Mouse (Mus musculus): Measurements from ENCODE around the gene Usp39. TPM values are rescaled to one million over a fixed set of nuclear protein-coding genes. Genes with fewer than 3 reads are reported as not detected.

Gene Usp39
- total and polyA plus RNA-seq, 3 experiments: 26.3 to 116 (median 100) TPM

DNA sequence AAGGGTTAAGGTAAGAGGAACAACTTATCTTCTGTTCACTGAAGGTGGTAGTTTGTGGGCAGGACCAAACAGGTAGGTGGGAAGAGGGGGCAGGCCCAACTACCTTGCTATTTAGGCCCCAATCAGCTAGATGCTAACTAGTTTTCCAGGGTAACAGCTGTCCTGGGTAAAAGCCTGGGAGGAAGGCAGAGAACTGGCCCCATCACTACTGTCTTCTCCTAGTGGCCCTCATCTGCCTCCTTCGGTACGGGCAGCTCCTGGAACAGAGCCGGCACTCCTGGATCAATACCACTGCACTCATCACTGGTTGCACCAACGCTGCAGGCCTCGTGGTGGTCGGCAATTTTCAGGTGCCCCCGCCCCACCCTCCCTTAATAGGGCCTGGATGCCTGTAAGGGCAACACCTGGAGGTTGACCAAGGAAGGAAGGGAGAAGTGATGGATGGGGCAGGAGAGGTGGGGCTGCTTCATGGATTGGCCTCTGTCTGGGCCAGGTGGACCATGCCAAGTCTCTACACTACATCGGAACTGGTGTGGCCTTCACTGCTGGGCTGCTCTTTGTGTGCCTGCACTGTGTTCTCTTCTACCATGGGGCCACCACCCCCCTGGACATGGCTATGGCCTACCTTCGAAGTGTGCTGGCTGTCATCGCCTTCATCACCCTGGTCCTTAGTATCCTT, 13.2 kb upstream of the Usp39 start:
- Histone ChIP-seq H3K9me3 (replicated peaks) (no peaks in the 10 kb centered on the region), H3K4me3 (ENCODE audit: low read depth, low read length) (peak overlapping the region; percentile 54; the same call in 1 of the 2 replicates), H3K36me3 (replicated peaks) (peaks cover 68% of the 10 kb centered on the region), H3K4me1 (ENCODE audit: insufficient read depth, low read depth, low read length) (peaks cover 86% of the 10 kb centered on the region), H3K27me3 (ENCODE audit: insufficient read depth, low read length) (peaks cover 9% of the 10 kb centered on the region; the same call in 1 of the 2 replicates)
- ATAC-seq (ENCODE audit: extremely low read depth, insufficient number of reproducible peaks, low FRiP score, poor library complexity, severe bottlenecking) (no peak), DNase-seq (ENCODE audit: low spot score) (no peak)
- TF ChIP-seq GATA1 (IDR thresholded peaks at IDR 0.05; ENCODE audit: borderline replicate concordance, low read length): no peak
- no peak for TF ChIP-seq GATA2 (IDR thresholded peaks at IDR 0.05; ENCODE audit: borderline replicate concordance, low read depth, low read length)
- no peak for TF ChIP-seq TAL1 (conservative IDR thresholded peaks at IDR 0.05; ENCODE audit: low read depth, low read length)
- no peak for TF ChIP-seq POLR2AphosphoS5 (IDR thresholded peaks at IDR 0.05; ENCODE audit: insufficient replicate concordance, low read depth, low read length)

DNA sequence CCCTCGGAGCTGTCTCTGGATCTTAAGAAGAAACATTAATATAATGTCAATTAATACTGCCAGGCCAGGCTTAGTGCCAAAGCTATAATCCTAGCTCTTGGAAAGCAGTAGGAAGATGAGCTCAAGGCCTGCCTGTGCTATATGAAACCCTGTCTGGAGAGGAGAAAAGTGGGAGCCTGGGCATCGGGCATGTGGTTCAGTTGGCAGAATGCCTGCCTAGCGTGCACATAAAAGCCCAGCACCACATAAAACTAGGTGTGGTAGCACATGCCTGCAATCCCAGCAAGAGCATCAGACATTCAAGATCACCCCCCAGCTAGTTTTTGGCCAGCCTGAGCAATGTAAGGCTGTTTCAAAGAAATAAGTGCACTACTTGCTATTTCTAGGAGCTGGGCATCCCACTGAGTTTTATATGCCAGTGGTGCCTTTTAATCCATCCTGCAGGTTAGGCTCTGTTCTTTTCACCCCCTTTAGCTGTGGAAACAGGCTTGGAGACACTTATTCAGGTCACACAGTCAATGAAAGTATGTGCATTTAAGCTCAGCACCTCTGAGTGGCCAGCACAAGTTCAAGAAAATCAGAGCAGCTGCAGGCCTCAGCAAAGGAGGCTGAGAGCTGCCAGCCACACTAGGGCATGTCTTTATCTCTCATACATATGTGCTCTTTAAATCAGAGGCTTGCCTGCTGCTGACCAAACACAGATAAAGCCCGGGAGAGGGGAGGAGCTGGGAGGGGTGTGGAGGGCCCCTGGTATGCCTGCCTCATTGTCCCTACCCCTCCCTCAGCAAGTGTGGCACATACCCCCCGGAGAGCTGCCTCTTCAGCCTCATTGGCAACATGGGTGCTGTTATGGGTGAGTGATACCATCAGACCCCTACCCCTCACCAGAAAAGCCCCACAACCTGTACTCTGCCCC, 12.4 kb upstream of the Usp39 start:
- Histone ChIP-seq H3K4me3 (ENCODE audit: low read depth, low read length) (peak overlapping the region; percentile 54; the same call in 1 of the 2 replicates), H3K36me3 (replicated peaks) (peaks cover 76% of the 10 kb centered on the region), H3K27me3 (ENCODE audit: insufficient read depth, low read length) (peaks cover 9% of the 10 kb centered on the region; the same call in 1 of the 2 replicates), H3K9me3 (replicated peaks) (no peaks in the 10 kb centered on the region), H3K4me1 (ENCODE audit: insufficient read depth, low read depth, low read length) (peaks cover 89% of the 10 kb centered on the region)
- DNase-seq (ENCODE audit: low spot score) (peak; percentile 68), ATAC-seq (ENCODE audit: extremely low read depth, insufficient number of reproducible peaks, low FRiP score, poor library complexity, severe bottlenecking) (peak; percentile 67)
- peak; percentile 89 for TF ChIP-seq TAL1 (conservative IDR thresholded peaks at IDR 0.05; ENCODE audit: low read depth, low read length)
- no peak for TF ChIP-seq CTCF (IDR thresholded peaks at IDR 0.05; ENCODE audit: low read depth, low read length)

DNA sequence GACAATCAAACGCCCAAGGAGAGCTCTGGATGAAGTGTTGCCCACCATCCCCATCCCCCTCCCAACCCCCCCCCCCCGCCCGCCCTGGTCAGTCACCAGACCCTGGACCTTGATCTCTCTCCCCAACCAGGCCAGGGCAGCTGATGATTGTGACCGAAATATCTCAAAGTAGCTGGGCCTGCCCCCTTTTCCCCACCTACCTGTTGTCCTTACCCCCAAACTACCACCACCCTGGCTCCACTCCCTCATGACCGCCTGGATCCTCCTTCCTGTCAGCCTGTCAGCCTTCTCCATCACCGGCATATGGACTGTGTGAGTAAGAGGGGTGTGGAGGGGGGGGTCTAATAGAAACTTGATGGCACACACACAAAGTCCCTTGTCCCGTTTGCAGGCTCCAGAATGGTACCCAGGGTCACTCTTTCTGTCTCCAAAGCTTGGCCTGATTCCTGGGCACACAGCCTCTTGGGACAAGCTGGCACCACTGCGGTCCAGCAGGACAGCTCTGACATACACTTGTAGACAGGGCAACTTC, 11.1 kb upstream of the Usp39 start:
- Histone ChIP-seq H3K4me3 (ENCODE audit: low read depth, low read length) (peak overlapping the region; percentile 73; the same call in 1 of the 2 replicates), H3K36me3 (replicated peaks) (peaks cover 79% of the 10 kb centered on the region), H3K9me3 (replicated peaks) (no peaks in the 10 kb centered on the region), H3K4me1 (ENCODE audit: insufficient read depth, low read depth, low read length) (peaks cover 92% of the 10 kb centered on the region), H3K27me3 (ENCODE audit: insufficient read depth, low read length) (peaks cover 9% of the 10 kb centered on the region; the same call in 1 of the 2 replicates)
- ATAC-seq (ENCODE audit: extremely low read depth, insufficient number of reproducible peaks, low FRiP score, poor library complexity, severe bottlenecking) (no peak), DNase-seq (ENCODE audit: low spot score) (no peak)
- TF ChIP-seq POLR2AphosphoS5 (IDR thresholded peaks at IDR 0.05; ENCODE audit: insufficient replicate concordance, low read depth, low read length) (no peak), CTCF (IDR thresholded peaks at IDR 0.05; ENCODE audit: low read depth, low read length) (no peak), GATA2 (IDR thresholded peaks at IDR 0.05; ENCODE audit: borderline replicate concordance, low read depth, low read length) (no peak), TAL1 (conservative IDR thresholded peaks at IDR 0.05; ENCODE audit: low read depth, low read length) (no peak), GATA1 (IDR thresholded peaks at IDR 0.05; ENCODE audit: borderline replicate concordance, low read length) (no peak)

DNA sequence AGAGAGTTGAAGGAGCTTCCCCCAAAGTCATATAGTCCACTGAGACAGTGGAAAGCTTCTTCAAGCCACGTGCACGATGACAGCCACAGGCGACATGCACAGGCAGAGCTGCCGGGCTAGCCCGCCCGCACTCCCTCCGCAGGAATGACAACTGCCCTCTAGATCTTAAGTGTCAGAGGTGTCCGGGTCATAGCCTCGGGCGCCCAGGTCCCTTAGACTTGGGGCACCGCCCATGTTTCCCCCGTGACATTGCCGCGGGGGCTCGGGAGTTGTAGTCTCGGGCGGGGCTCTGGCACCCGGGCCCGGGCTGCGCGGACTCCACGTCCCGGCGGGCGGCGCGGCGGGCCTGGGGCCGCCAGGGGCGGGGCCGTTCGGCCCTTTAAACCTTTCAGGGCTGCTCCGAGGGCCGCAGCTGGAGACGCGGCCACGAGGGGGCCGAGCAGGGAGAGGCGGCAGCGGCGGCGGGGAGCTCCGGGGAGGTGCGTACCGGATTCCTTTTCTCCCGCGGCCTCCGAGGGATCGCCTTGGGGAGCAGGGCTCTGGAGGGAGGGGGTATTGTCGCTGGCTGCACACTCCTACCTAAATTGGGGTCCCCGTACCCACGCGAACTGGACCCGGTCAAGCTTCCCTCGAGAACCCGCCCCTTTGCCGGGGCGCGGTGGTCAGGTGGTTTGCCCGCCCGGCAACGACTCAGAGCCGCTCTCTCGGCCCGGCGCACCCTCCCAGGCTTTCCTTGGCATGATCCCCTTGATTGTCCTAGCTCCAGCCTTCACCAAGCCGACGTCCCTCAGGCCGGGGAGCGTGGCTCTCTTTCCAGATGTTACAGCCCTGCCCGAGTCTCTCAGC, 10.3 kb upstream of the Usp39 start, which contains the start of gene Tmem150a:
TSS of gene Tmem150a (plus strand) at position 382 of the 846 bp plus-strand sequence.
- TF ChIP-seq CTCF (IDR thresholded peaks at IDR 0.05; ENCODE audit: low read depth, low read length) (no peak), GATA1 (IDR thresholded peaks at IDR 0.05; ENCODE audit: borderline replicate concordance, low read length) (no peak), TAL1 (conservative IDR thresholded peaks at IDR 0.05; ENCODE audit: low read depth, low read length) (no peak), GATA2 (IDR thresholded peaks at IDR 0.05; ENCODE audit: borderline replicate concordance, low read depth, low read length) (no peak), POLR2AphosphoS5 (IDR thresholded peaks at IDR 0.05; ENCODE audit: insufficient replicate concordance, low read depth, low read length) (no peak)
- H3K4me1 ChIP-seq (ENCODE audit: insufficient read depth, low read depth, low read length): peaks cover 92% of the 10 kb centered on the region
- no peaks in the 10 kb centered on the region for H3K9me3 ChIP-seq (replicated peaks)
- peak within 1 kb of the TSS; percentile 73 for H3K4me3 ChIP-seq (ENCODE audit: low read depth, low read length)
- ATAC-seq (ENCODE audit: extremely low read depth, insufficient number of reproducible peaks, low FRiP score, poor library complexity, severe bottlenecking) (no peak), DNase-seq (ENCODE audit: low spot score) (peak; percentile 62)
- H3K36me3 ChIP-seq (replicated peaks): peaks cover 79% of the 10 kb centered on the region
- H3K27me3 ChIP-seq (ENCODE audit: insufficient read depth, low read length): peaks cover 9% of the 10 kb centered on the region; the same call in 1 of the 2 replicates

DNA sequence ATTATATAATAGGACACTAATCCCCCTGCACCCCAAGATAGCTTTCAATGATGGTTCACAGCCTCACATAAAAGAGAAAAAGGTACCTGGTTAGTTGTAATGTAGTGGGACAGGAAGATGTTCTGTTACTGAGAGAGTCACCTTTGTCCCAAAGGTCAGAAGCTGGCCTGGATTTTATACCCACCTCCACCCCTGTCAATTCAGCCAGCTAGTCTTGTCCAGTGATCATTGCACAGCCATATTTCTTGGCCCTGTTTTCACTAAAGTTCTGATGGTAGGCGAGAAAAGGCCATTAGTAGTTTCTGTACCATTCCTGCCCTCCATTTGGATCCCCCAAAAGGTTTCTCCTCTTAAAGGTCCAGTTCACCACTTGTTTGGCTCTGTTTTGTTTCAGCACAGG, 9.0 kb upstream of the Usp39 start:
- H3K4me3 ChIP-seq (ENCODE audit: low read depth, low read length): no peak overlapping the region
- H3K4me1 ChIP-seq (ENCODE audit: insufficient read depth, low read depth, low read length): peaks cover 93% of the 10 kb centered on the region
- DNase-seq (ENCODE audit: low spot score) (no peak), ATAC-seq (ENCODE audit: extremely low read depth, insufficient number of reproducible peaks, low FRiP score, poor library complexity, severe bottlenecking) (no peak)
- peaks cover 79% of the 10 kb centered on the region for H3K36me3 ChIP-seq (replicated peaks)
- H3K9me3 ChIP-seq (replicated peaks): no peaks in the 10 kb centered on the region
- peaks cover 9% of the 10 kb centered on the region; the same call in 1 of the 2 replicates for H3K27me3 ChIP-seq (ENCODE audit: insufficient read depth, low read length)
- TF ChIP-seq TAL1 (conservative IDR thresholded peaks at IDR 0.05; ENCODE audit: low read depth, low read length) (no peak), CTCF (IDR thresholded peaks at IDR 0.05; ENCODE audit: low read depth, low read length) (no peak), GATA2 (IDR thresholded peaks at IDR 0.05; ENCODE audit: borderline replicate concordance, low read depth, low read length) (no peak), GATA1 (IDR thresholded peaks at IDR 0.05; ENCODE audit: borderline replicate concordance, low read length) (no peak), POLR2AphosphoS5 (IDR thresholded peaks at IDR 0.05; ENCODE audit: insufficient replicate concordance, low read depth, low read length) (no peak)
